Mouse (Mus musculus) testis, postnatal 10 days (tissue): ENCODE results near the gene Gstp2.
A peak's percentile ranks its signal among the peaks of the same experiment; 100 is the strongest.
"Not testable (repeated sequence)": the region's sequence is repeated elsewhere in the genome, so short reads cannot be mapped to it uniquely, and the experiment has no call there.

ENCODE experiments used
- DNase-seq: peaks from one replicate; pipeline ENCODE4 v3.0.0; 2021; ENCODE audit warnings: low spot score

Gstp2 gene

DNA sequence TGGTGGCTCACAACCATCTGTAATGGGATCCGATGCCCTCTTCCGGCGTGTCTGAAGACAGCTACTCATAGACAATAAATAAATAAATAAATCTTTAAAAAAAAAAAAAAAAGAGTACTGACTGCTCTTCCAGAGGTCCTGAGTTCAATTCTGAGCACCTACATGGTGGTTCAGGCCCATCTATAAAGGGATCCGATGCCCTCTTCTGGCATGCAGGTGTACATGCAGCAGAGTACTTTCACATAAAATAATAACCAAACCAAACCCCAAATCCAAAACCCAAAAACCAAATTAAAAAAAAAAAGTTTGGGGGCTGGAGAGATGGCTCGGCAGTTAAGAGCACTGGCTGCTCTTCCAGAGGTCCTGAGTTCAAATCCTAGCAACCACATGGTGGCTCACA, 3.2 kb upstream of the Gstp2 start:
- DNase-seq, result not testable (repeated sequence)

DNA sequence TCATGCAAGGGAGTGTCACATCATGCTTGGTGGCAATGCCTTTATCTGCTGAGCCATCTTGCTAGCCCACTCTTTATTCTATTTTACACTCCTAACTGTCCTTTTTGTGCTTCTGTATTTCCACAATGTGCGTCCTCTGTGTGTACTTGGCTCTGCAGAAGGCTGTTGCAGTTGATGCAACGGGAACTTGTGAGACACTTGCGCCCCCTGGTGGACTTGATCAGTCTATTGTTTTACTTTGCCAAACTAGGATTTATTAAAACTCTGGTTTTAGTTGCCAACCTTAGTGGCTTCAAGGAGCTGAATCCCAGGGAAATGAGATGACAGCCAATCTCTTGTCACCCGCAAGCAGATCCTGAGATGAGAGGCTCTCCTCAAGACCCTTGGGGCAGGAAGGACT, 2.0 kb upstream of the Gstp2 start:
- DNase-seq, result peak; percentile 93

DNA sequence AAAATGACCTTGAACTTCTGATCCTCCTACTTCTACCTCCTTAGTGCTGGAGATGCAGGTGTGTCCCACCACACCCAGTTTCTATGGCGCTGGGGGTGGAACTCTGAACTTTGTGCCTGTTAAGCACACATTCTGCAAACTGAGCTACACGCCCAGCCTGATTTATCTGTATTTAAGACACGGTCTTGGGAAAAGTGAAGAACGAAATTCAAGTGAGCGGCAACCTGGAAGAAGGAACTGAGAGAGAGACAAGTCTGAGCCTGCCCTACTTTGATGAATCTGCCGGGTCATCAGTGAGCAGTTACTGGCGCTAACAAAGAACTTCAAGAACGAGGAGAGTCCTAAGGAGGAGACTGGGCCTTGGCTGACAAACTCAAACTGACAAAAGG, 1.0 kb upstream of the Gstp2 start:
- no peak for DNase-seq

DNA sequence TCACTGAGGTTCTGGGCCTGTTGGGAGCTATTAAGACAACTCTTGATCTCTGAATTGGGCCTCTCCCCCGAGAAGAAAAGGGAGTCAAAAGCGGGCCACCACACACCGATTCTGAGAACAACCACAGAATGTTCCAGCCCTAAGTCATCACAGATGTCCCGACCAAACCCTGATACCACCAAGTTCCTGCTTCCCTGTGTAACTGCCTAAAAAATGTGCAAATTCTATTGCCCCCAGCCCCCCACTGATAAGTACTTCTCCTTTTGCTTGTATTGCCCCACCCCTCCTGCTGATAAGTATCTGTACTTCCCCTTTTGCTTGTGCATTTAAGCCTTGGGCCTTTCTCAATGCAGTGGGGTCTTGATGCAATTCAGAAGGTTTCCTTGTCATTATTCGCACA, 1.7 kb downstream of the Gstp2 start:
- not testable (repeated sequence) for DNase-seq

DNA sequence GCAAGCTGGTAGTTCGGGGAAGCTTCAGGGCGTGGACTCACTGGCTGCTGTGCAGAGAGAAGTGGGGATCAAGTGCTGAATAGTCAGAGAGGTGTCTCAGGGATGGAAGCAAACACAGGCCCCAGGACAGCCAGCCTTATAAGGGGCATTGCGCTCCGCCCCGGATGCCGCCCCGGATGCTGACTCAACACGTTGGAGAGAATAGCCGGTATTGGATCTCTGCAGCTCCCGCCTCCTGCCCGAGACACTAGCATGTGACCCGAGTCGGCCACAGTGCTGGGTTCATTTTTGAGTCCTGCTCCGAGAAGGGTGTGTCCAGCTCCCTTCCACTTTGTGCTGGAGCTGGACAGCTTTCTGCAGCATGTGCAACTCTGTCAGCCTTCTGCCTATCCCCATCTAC, 3.7 kb downstream of the Gstp2 start:
- peak; percentile 43 for DNase-seq

DNA sequence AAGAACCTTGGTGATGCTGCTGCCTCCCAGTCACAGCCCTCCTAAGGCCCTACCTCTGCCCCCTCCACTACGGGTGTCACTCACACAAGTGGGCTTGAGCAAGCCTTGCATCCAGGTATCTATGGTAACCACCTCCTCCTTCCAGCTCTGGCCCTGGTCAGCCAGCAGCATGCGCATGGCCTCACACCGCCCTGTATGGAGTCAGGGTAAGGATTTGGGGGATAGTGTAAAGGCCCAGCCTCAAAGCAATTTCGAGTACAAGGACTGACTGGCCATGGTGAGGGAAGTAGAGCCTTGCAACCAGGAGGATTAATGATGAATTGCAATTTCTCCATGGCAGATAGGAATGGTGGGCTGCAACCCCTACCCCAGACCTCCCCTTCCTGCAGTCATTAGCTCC, 4.3 kb downstream of the Gstp2 start:
- not testable (repeated sequence) for DNase-seq

DNA sequence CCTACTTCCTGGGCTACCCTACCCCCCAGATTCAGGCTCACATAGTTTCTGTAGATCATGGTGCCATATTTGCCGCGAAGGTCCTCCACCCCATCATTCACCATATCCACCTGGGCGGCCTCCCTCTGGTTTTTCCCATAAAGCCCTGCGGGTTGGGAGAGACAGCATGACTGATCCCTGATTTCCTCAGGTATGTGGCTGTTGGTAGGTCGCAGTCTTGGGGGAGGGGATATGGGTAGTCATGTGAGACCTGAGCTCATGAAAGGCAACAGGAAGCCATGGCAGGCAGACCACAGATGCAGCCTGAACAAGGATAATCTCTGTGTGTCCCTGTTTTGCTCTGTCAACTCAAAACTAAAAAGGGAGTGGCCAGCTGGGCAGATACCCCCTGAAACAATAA, 4.9 kb downstream of the Gstp2 start:
- peak; percentile 37 for DNase-seq

DNA sequence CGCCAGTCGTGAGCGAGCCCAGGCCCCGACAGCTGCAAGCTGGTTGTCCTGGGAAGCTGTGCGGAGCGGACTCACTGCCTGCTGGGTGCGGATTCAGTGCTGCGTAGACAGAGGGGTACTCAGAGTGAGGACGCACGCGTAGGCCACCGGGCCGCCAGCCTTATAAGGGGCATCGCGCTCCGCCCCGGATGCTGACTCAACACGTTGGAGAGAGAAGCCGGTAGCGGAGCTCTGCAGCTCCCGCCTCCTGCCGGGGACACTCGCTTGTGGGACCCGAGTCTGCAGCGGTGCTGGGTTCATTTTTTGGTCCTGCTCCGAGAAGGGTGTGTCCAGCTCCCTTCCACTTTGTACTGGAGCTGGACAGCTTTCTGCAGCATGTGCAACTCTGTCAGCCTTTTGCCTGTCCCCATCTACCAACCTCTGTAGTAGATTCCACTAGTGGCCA, 8.0 kb downstream of the Gstp2 start, which contains the start of gene Gstp1:
Gene Gstp1, minus strand, starts transcription at position 198 of the 445 bp plus-strand sequence.
- peak; percentile 88 for DNase-seq

DNA sequence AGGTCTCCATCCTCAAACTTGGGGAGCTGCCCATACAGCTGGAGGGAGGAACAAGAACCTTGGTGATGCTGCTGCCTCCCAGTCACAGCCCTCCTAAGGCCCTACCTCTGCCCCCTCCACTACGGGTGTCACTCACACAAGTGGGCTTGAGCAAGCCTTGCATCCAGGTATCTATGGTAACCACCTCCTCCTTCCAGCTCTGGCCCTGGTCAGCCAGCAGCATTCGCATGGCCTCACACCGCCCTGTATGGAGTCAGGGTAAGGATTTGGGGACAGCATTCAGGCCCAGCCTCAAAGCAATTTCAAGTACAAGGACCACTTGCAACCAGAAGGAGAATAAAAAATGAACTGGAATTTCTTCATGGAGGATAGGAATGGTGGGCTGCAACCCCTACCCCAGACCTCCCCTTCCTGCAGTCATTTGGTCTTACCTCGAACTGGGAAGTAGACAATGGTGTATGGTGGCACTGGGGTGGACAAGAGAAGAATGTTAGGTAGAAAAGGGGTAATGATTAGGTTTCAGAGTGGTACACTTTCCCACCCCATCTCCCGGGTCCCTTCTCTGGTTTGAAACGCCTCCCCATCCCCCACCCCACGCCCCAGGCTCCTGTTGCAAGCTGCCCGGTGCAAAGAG, 8.6 kb downstream of the Gstp2 start:
- DNase-seq, result not testable (repeated sequence)

DNA sequence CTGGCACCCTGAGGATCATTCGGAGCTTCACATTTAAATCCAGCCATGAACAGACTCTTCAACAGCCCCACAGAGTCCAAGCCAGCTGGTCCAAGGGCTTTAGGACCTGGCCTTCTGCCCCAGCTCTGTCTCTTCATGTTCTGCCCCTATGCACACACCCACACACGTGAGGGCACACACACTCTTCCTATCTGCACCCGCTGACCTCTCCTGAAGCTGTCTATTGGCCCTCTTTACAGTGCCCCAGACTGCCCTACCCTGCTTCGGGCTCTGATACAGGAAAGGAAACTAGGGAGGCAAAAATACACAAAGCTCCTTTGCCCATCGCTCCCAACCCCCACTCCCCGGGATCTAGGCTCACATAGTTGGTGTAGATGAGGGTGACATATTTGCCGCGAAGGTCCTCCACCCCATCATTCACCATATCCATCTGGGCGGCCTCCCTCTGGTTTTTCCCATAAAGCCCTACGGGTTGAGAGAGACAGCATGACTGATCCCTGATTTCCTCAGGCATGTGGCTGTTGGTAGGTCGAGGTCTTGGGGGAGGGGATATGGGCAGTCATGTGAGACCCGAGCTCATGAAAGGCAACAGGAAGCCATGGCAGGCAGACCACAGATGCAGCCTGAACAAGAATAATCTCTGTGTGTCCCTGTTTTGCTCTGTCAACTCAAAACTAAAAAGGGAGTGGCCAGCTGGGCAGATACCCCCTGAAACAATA, 9.3 kb downstream of the Gstp2 start:
- DNase-seq, result peak; percentile 44

DNA sequence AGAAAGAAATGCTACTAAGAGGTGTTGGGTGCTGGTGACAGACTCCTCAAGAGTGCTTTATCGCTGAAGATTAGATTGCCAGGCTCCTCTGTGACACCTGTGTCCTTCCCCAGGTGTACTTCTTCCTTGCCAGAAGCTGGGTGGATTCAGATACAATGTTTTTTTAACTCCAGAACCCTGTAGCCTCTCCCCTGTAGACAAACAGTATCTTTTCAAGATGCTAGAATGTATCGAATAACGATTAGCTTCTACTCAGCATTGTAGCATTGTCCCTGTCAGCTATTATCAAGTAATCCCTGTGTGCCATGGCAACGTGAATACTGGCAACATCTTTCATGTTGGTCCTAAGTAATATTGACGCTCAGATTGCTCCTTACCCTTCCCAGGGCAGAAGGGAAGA, 12.1 kb downstream of the Gstp2 start:
- DNase-seq, result no peak

DNA sequence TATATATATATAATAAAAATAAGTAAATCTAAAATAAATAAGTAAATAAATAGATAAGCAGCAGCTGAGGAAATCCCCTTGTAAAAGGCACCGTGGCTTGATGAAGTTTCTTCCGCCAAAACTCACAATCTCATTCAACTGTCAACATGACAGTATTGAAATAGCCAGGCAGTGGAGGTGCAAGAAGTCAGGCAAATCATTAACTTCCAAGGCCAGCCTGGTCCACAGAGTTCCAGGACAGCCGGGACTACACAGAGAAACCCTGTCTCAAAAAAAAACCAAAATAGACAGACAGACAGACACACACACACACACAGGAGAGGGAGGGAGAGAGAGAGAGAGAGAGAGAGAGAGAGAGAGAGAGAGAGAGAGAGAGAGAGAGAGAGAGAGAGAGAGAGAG, 12.5 kb downstream of the Gstp2 start:
- peak; percentile 38 for DNase-seq

DNA sequence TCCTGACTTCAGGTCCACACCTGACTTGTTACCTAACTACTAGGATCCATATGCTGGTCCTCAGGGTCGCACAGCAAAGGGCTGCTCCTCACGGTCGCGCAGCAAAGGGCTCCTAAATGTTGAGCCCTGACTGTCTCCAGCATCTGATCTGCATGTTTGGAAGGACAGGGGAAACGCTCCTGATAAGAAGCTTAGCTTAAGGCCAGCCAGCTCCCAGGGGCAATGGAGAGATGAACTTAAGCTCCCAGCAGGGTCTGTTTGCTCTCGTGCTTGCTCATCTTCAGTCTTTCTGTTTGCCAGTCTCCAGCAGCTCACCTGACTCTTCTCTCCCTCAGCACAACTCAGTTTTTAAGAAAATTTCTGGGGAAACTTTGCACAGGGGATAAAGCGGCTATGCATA, 13.2 kb downstream of the Gstp2 start:
- DNase-seq, result peak; percentile 34

DNA sequence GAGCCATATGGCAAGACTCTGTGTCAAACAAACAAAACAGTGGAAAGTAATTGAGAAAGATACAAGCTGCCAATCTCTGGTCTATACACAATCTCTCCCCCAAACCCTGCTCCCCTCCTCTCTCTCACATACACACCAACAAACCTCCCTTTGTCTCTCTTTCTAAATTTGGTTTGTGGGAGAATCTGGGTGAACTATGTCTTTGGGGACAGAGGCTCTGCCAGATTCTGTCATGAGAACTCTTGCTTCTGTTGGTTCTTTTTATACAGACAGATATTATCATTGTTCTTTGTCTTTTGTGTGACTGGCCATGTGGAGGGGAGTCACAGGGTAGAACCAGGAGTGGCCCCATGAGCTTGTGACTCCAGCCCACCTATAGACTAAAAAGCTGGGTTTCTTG, 18.2 kb downstream of the Gstp2 start:
- no peak for DNase-seq

DNA sequence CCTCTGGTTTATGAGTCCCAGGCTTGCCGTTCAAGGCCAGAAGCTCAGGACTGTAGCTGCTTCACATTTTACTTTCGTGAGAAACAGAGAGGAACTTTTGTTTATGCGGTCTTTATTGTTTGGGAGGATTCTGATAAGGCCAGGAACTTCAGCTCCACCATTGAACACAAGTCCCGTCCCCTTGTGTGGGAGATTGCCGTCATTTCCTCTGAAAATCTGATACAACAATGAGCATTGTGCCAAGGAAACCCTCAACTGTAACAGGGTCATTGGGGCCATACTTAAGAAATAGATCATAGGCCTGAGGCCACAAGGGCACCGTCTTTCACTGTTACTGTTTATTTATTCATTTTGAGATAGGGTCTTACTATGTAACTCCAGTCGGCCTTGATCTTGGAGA, 22.6 kb downstream of the Gstp2 start:
- no peak for DNase-seq

DNA sequence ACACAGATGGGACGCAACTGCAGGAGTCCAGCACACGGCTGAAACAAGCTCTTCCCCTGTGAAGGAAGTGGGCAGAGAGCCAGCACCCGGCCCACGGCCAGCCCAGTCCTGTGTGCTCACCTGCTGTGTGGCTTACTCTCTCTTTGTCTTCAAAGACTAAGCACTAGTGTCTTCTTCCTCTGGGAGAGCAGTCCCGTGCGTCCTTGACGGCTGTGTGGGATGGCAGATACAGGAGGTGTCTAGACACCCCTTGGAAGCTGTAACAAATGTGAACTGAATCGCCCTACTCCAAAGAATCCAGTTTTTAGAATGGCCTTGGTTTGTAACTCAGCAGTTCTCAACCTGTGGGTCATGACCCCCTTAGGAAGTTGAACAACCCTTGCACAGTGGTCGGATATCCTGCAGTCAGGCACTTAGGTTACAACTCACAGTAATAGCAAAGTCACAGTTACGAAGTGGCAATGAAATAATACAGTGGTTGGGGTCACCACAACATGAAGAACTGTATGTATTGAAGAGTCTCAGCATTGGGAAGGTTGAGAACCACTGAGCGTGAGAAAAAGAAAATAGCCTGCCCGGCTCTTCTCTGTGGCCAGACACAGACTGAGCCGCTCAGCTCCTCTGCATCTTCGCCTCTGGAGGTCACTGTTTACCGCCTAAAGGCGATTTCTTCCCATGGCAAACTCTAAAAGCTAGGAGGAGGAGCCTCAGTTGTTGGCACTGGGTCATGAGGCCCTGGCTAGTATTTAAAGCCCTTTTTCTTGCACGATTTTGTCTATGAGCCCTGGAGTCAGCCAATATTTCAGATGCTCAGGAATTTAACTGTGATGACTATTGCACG, 26.9 kb downstream of the Gstp2 start:
- DNase-seq, result peak; percentile 86

DNA sequence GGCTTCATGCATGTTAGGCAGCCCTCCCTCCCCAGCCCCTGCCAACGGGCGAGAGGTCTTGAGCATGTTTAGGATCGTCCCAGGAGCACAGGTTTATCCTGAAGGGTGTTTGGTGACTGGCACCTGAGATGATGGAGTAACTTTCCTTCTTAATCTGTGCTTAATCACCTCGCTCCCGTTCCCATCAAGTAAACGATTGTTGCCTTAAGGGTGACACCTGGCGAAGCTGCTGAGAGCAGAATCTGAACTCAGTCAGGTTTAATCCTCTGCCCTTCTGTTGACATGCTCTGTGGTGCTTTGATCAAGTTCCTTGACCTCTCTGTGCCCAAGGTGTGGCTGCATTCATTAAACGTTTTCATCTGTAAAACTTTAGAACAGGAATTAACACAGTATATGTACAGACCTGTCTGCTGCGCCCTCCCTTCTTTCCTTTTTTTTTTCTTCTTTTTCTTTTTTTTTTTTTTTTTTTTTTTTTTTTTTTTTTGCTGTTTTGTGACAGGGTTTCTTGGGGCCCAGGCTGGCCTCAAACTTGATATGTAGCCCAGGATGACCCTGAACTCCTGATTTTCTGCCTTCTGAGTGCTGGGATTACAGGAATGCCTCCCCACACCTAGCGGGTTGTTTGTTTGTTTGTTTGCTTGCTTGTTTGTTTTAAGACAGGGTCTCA, 27.8 kb downstream of the Gstp2 start:
- DNase-seq, result no peak

DNA sequence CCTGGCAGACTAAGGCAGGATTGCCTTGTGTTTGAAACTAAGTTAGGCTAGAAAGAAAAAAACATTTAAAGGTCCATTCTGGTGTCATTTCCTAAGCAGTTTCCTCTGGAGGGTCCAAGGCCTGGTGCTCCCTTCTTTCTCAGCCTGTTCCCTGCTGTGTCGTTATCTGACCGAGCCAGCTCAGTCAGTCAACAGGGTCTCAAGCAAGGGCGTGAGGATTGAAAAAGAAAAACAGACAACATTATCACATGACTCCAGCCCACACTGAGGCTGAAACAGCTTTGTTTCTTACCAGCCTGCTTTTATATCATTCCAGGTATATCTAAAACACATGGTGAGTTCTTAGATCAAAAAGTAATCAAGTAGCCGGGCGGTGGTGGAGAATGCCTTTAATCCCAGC, 30.2 kb downstream of the Gstp2 start:
- no peak for DNase-seq

DNA sequence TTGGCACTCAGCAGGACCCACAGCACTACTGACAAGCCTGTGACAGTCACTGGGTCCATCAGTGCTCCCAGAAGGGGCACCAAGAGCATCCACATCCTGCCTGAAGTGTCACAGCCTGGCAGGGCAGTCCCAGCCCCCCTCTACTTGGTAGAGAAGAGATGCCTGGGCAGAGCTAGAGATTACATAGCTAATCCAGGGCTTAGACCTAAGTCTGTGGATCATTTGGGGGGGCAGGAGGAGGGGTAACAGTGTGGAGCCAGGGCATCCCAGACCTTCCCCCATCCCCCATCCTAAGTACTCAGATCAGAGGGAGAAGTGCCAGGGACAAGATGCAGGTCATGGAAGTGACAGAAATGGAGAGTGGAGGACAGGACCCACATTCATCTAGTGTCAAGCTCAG, 31.0 kb downstream of the Gstp2 start:
- DNase-seq, result no peak

DNA sequence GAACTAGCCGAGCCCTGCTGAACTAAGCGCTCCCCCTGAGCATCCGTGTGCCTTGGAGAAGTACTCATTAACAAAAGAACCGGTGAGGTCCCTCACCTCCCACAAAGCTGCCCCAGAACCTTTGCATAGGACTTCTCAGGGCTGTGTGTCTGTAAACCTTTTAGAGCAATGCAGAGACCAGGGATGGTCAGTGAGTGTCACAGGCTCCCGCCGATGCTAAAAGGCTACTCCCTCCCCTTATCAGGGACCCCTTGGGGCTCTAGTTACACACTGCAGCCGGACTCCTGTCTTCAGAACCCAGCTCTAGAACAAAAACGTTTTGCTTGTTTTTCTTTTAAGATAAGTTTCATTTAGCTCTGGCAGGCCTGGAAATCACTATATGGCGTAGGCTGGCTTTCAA, 32.8 kb downstream of the Gstp2 start:
- DNase-seq, result no peak

DNA sequence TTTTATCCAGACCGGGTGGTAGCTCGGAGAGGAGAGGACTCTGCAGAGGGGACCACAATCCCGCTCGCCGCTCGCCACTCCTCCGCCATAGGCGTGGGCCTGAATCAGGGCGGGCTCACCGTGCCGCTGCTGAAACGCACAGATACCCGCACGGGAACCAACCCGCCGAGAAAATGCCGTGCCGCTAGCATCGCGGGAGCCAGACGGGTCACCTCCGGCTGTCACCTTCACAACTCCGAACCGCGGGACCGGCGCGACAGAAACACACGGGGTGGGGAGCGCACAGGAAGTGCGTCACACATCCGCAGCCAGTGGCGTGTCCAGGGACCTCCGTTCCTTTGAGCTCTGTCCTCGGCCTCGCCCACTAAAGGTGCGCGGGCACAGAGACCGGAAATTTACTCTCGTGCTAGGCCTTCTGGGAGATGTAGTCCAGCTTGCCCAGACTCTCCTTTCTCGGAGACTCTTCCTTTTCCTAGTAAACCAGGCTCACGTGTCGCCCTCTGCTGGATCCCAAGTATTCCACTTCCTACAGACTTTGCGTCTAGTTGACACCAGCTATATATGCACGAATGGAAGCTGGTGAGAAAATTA, 33.3 kb downstream of the Gstp2 start, which contains the start of gene Ndufv1:
Gene Ndufv1, minus strand, starts transcription at position 375 of the 591 bp plus-strand sequence.
- peak; percentile 95 for DNase-seq

DNA sequence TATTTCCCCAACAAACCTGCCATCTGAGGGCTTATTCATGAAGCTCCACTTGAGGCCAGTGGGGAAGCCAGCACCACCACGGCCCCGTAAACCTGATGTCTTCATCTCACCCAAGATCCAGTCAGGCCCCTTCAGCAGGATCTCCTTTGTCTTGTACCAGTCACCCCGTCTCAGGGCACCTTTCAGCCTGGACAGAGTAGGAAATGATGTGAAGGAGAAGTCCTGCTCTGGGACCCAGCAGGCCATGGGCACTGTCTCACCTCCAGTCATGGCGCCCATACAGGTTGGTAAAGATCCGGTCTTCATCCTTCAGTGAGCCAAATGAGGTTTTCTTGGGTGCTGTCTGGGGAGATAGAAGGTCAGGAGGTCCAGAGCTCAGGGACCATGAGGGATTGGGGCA, 34.7 kb downstream of the Gstp2 start:
- no peak for DNase-seq
